Mouse (Mus musculus): ENCODE measurements around the gene Mlkl.
"Not testable (repeated sequence)": the region's sequence is repeated elsewhere in the genome, so short reads cannot be mapped to it uniquely, and the experiment has no call there.

Gene Mlkl

DNA sequence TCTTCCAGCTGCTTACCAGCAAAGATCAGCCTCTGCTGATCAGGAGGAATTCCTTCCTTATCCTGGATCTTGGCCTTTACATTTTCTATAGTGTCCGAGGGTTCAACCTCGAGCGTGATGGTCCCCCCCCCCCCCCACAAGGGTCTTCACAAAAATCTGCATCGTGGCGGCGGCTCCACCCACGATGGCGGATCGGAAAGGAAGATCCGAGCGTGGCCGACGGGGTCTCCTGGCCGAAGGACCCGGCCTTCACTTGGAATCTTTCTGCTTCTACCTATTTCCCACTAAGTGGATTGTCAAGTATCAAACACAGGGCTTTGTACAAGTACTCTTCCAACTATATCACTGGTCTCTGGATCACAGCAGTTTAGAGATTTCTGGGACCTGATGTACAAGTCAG, 28.0 kb downstream of the Mlkl start:
- DNase-seq, result not testable (repeated sequence)

GRCm38 (mm10) chr8:111305031-111305730, 32.8 kb downstream of the Mlkl start:
- DNase-seq, result no peak

DNA sequence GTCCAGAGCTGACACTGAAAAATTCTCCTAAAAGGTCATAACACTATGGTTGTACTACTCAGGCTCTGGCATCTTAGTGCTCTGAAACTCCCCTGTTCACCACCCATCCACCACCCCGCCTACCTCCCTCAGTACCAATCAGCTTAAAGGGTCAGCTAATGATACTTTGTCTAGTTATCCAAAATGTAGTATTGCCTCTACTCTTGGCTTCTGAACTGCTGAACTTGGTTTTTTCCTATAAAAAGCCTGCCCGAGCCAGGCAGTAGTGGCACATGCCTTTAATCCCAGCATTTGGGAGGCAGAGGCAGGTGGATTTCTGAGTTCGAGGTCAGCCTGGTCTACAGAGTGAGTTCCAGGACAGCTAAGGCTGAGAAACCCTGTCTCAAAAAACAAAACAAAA, 33.6 kb downstream of the Mlkl start:
- DNase-seq, result no peak

DNA sequence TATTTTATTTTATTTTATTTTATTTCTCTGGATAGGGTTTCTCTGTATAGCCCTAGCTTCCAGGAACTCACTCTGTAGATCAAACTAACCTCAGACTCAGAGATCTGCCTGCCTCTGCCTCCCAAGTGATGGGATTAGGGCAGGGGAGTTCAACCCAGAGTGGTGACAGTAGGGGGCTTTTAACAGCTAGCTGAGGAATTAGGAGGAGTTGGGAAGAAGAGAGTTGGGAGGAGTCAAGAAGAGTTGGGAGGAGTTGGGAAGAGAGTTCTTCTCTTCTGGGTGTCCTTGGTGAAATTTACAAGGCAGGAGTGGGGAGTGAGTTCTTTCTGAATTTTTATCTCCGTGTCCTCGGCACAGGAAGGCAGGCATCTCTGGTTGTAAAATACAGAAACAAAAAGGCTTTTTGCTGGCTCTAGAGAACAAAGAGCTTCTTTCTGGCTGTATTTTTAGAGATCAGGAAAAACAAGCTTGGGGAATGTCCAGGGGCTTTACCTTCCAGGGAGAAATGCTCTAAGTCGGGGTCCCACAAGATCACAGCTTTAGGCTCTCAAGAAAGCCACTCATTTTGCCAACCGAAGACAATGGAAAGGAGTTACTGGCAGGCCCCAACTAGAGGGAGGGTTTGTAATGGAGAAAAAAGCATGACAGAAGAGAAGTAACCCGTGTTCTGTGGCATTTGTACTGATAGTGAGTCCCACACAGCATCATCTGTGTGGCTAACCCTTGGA, 34.7 kb downstream of the Mlkl start:
- DNase-seq, result not testable (repeated sequence)

- DNase-seq, result peak; percentile 29
Observed at GRCm38 (mm10) chr8:111300597-111301546, 37.1 kb downstream of the Mlkl start.

- peak; percentile 99 for DNase-seq
Observed at GRCm38 (mm10) chr8:111299821-111300568, 38.0 kb downstream of the Mlkl start, which contains the start of gene Rfwd3. TSS of gene Rfwd3 (minus strand) at chr8:111300222.

GRCm38 (mm10) chr8:111299363-111299820, 38.6 kb downstream of the Mlkl start:
- peak; percentile 50 for DNase-seq

GRCm38 (mm10) chr8:111298011-111298410, 40.0 kb downstream of the Mlkl start:
- DNase-seq, result no peak

GRCm38 (mm10) chr8:111291733-111292132, 46.2 kb downstream of the Mlkl start:
- peak; percentile 75 for DNase-seq

GRCm38 (mm10) chr8:111290586-111290985, 47.4 kb downstream of the Mlkl start:
- no peak for DNase-seq

GRCm38 (mm10) chr8:111285603-111286002, 52.4 kb downstream of the Mlkl start:
- DNase-seq, result no peak

GRCm38 (mm10) chr8:111282093-111282492, 55.9 kb downstream of the Mlkl start:
- DNase-seq, result no peak

GRCm38 (mm10) chr8:111268277-111268676, 69.7 kb downstream of the Mlkl start:
- no peak for DNase-seq

DNA sequence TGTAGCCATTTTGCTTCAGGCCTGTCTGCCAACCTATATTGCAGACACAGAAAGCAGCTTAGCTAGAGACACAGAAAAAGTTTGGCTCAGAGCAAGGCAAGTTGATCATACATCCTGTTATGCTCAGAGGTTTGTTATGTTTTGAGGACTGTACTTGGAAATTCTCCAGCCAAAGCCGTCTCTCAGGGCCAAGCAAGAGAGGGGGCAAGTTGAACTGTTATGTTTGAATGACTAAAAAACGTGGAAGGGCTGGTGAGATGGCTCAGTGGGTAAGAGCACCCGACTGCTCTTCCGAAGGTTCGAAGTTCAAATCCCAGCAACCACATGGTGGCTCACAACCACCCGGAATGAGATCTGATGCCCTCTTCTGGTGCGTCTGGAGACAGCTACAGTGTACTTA, 71.8 kb downstream of the Mlkl start:
- peak; percentile 67 for DNase-seq

DNA sequence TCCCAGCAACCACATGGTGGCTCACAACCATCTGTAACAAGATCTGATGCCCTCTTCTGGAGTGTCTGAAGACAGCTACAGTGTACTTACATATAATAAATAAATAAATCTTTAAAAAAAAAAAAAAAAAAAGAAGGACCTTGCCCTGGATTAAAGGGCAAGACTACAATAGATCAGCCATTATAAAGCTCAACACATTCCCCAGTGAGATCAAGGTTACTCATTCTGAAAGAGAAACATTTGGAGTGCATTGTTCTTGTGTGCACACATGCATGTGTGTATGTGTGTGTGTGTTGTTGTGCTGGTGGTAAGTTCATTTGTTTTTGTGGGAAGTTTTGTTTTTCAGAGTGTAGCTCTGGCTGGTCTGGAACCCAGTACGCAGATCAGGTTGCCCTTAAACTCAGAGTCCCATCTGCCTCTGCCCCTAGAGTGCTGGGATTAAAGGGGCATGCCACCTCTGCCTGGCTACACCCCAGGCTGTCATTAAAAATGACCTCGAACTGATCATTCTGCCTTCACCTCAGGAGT, 73.2 kb downstream of the Mlkl start:
- DNase-seq, result peak; percentile 70

DNA sequence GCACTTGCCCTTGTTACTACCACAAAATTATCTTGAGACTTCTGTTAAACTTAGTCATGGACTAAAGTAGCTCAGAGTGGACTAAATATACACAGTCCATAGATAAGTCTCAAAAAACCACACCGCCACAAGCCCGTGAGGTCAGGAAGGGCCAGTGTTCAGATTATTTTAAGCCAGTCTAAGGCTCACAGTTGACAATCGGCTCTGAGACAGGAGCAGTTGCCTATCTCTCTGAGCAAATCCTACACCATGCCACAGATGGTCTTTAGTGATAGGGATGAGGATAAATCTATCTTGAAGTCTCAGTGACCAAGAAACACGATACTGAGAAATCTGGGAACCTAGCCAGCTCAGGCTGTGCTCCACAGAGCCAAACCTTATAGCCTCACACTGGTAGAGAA, 76.0 kb downstream of the Mlkl start:
- no peak for DNase-seq

All from kidney, adult 9 months (tissue).